Mouse (Mus musculus) ES-Bruce4 (cell line): ENCODE measurements around the gene Scp2.

Experiments used
- CTCF ChIP-seq: IDR thresholded peaks from one replicate; pipeline ENCODE4 v1.8.1; 2011; ENCODE audit warnings: low read depth, low read length
- EP300 ChIP-seq: IDR thresholded peaks from 2 replicates; pipeline ENCODE4 v1.6.1; 2011; ENCODE audit warnings: low read depth, low read length; ENCODE audit not compliant: insufficient read depth
- POLR2A ChIP-seq: IDR thresholded peaks from one replicate; pipeline ENCODE4 v1.8.1; 2011; ENCODE audit warnings: low read length; ENCODE audit not compliant: insufficient read depth

DNA sequence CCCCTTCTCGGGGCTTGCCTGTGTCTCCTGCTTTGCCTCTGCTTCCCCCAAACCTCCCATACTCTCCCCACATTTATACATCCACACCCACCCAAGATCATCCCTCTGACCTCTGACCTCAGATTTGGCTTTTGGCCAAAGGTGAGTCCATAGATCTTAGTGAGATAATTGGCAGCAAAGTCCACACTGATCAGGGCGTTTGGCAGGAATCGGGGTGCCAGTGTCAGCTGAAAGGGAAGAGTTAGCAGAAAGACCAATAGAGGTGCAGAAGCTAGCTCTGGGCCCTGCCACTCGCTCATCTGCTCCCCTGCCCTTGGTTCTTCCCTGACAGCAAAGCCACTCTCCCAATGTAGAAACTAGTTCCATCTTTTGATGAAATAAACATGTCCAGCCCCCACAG lies 121.6 kb downstream of the Scp2 start:
- TF ChIP-seq POLR2A = no peak
- TF ChIP-seq EP300 = no peak
- no peak for TF ChIP-seq CTCF
